Mouse (Mus musculus) forebrain, embryonic 12.5 days (tissue): ENCODE results near the gene Bpifb9b. TPM values are rescaled to one million over a fixed set of nuclear protein-coding genes. Genes with fewer than 3 reads are reported as not detected.
A peak's percentile ranks its signal among the peaks of the same experiment; 100 is the strongest.
"Not testable (repeated sequence)": the region's sequence is repeated elsewhere in the genome, so short reads cannot be mapped to it uniquely, and the experiment has no call there.

Experiments used
- ATAC-seq: fragments of 200-750 bp; cut with Nextera tagmentation; 2 replicates; pipeline ENCODE4 v1.8.0; 2017; ENCODE audit warnings: moderate TSS enrichment; ENCODE audit not compliant: low FRiP score
- H3K27ac ChIP-seq: fragments of 300-500 bp; sonication (generic); 2 replicates; pipeline ENCODE4 v1.5.1; 2016; ENCODE audit warnings: mild to moderate bottlenecking
- H3K27me3 ChIP-seq: fragments of 300-500 bp; sonication (generic); 2 replicates; pipeline ENCODE4 v1.6.1; 2016; ENCODE audit warnings: mild to moderate bottlenecking
- H3K36me3 ChIP-seq: fragments of 300-500 bp; sonication (generic); replicated peaks from 2 replicates; pipeline ENCODE4 v1.6.1; 2016; ENCODE audit warnings: mild to moderate bottlenecking
- H3K4me1 ChIP-seq: fragments of 300-500 bp; sonication (generic); 2 replicates; pipeline ENCODE4 v1.6.1; 2016
- H3K4me2 ChIP-seq: fragments of 300-500 bp; sonication (generic); 2 replicates; pipeline ENCODE4 v1.6.1; 2016; ENCODE audit warnings: mild to moderate bottlenecking, moderate library complexity
- H3K4me3 ChIP-seq: fragments of 300-500 bp; sonication (generic); replicated peaks from 2 replicates; pipeline ENCODE4 v1.5.1; 2016; ENCODE audit warnings: mild to moderate bottlenecking
- H3K9ac ChIP-seq: fragments of 300-500 bp; sonication (generic); 2 replicates; pipeline ENCODE4 v1.6.1; 2016; ENCODE audit warnings: mild to moderate bottlenecking
- H3K9me3 ChIP-seq: fragments of 300-500 bp; sonication (generic); 2 replicates; pipeline ENCODE4 v1.6.1; 2016
- WGBS: fragments of 180-500 bp; shearing (Covaris S2); methylation state at CpG from one replicate; pipeline ENCODE4 v1.1.7; 2016; 5-methylcytosine and 5-hydroxymethylcytosine counted together
- polyA plus RNA-seq: library from polyadenylated mRNA; unstranded; fragments of >200 nt; fragmentation: Nextera tagmentation; extraction: Ambion mirVana; gene quantifications from 2 replicates; pipeline ENCODE4 v1.2.1, GENCODE M21; 2016

The Bpifb9b gene
- polyA plus RNA-seq, result not detected in 2 replicates

DNA sequence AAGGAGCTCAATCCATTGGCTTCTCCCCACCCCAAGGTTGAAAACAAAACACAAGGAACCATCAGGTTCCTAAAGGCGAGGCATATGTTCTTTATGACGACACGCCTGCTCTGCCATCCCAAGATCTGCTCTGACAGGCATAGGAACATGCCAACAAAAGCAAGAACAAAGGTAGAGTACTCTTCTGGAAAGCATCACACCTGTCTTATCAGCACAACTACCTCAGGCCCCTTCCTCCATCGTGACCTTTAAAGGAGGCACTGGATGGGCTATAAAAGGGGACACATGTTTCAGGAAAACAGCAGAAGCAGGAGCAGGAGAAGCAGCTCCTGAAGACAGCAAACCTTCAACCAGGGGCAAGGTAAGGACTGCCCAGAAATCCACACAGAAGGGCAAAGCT, at the start of gene Bpifb9b:
TSS of gene Bpifb9b (plus strand) at position 301 of the 400 bp plus-strand sequence.
- WGBS, result 83% methylated on average over 4 of the region's 4 CpGs
- not testable (repeated sequence) for H3K9me3 ChIP-seq, H3K9ac ChIP-seq, H3K27ac ChIP-seq, H3K4me2 ChIP-seq, H3K4me3 ChIP-seq, ATAC-seq, H3K27me3 ChIP-seq, H3K36me3 ChIP-seq, H3K4me1 ChIP-seq

DNA sequence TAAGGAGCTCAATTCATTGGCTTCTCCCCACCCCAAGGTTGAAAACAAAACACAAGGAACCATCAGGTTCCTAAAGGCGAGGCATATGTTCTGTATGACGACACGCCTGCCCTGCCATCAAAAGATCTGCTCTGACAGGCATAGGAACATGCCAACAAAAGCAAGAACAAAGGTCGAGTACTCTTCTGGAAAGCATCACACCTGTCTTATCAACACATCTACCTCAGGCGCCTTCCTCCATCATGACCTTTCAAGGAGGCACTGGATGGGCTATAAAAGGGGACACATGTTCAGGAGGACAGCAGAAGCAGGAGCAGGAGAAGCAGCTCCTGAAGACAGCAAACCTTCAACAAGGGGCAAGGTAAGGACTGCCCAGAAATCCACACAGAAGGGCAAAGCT, 49.5 kb upstream of the Bpifb9b start, which contains the start of gene Bpifb9a:
TSS of gene Bpifb9a (plus strand) at position 301 of the 400 bp plus-strand sequence.
- not testable (repeated sequence) for H3K9me3 ChIP-seq, H3K27ac ChIP-seq, ATAC-seq, H3K4me2 ChIP-seq, H3K9ac ChIP-seq, H3K4me3 ChIP-seq, H3K4me1 ChIP-seq, H3K36me3 ChIP-seq, H3K27me3 ChIP-seq
- 83% methylated on average over 5 of the region's 5 CpGs for WGBS

DNA sequence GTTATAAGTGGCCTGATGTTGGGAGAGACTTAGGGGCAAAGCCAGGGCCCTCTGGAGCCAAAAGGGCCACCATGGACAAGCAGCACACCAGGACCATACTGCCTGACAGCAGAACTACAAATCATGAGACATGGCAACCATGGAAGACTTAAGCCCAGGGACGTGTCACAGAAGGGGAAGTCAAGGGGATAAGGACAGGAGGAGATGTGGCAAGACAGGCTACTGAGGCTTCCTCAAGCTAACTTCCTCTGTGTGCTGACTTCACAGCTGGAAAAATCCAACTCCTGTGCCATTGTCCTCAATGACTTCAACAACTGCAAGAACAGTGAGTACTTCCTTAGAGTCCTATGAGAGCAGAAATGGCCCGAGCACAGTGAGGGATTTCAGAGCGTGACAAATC, 42.6 kb upstream of the Bpifb9b start:
- ATAC-seq, H3K27ac ChIP-seq, H3K4me3 ChIP-seq, H3K4me2 ChIP-seq, H3K9me3 ChIP-seq, H3K27me3 ChIP-seq, H3K9ac ChIP-seq, H3K36me3 ChIP-seq, H3K4me1 ChIP-seq: not testable (repeated sequence)
- 79% methylated on average over 3 of the region's 3 CpGs for WGBS

DNA sequence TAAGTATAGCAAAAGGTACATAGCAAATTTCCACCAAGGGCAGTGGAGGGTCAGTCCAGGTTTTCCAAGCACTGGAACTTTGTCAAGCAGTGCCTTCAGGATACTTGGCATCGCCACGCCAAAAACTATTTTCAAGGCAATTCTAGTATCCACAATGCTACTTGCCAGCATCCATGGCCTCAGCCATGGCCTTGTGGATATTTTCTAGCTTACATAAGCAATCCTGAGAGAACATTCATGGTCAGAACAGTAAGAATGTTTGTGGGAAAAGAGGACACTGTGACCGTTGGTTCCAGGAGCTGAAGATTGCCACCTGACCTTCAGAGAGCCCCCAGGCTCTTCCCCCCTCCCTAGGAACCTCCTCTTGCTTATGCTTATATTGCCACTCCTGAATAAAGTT, 15.2 kb upstream of the Bpifb9b start:
- not testable (repeated sequence) for ATAC-seq, H3K27ac ChIP-seq, H3K4me1 ChIP-seq, H3K4me2 ChIP-seq, H3K9ac ChIP-seq, H3K27me3 ChIP-seq, H3K36me3 ChIP-seq, H3K4me3 ChIP-seq, H3K9me3 ChIP-seq
- 86% methylated on average over 3 of the region's 3 CpGs for WGBS

GRCm38 (mm10) chr2:154292833-154293232, 14.2 kb upstream of the Bpifb9b start:
- Histone ChIP-seq H3K27me3 (no peaks in the 10 kb centered on the region), H3K4me2 (no peak overlapping the region), H3K4me3 (no peak overlapping the region), H3K27ac (no peak overlapping the region), H3K9ac (no peak overlapping the region), H3K9me3 (no peaks in the 10 kb centered on the region), H3K4me1 (no peaks in the 10 kb centered on the region), H3K36me3 (no peaks in the 10 kb centered on the region)
- ATAC-seq, result no peak
- 71% methylated on average over 1 of the region's 1 CpGs for WGBS

GRCm38 (mm10) chr2:154294746-154295145, 12.3 kb upstream of the Bpifb9b start:
- not testable (repeated sequence) for ATAC-seq

GRCm38 (mm10) chr2:154300496-154300895, 6.5 kb upstream of the Bpifb9b start:
- H3K9me3 ChIP-seq, result no peaks in the 10 kb centered on the region
- ATAC-seq, result peak; percentile 39; the same call in 1 of the 2 replicates
- H3K4me1 ChIP-seq, result no peaks in the 10 kb centered on the region
- no peak overlapping the region for H3K4me3 ChIP-seq
- no peak overlapping the region for H3K9ac ChIP-seq
- no peak overlapping the region for H3K27ac ChIP-seq
- 20% methylated on average over 1 of the region's 1 CpGs for WGBS
- no peaks in the 10 kb centered on the region for H3K36me3 ChIP-seq
- no peaks in the 10 kb centered on the region for H3K27me3 ChIP-seq
- H3K4me2 ChIP-seq, result no peak overlapping the region

More at GRCm38 (mm10) chr2:154294746-154295145, 12.3 kb upstream of the Bpifb9b start:
- H3K36me3 ChIP-seq, H3K4me2 ChIP-seq, H3K9me3 ChIP-seq, H3K4me3 ChIP-seq, H3K9ac ChIP-seq, H3K4me1 ChIP-seq, H3K27ac ChIP-seq, H3K27me3 ChIP-seq: not testable (repeated sequence)
- WGBS, result 2% methylated on average over 10 of the region's 10 CpGs

- Histone ChIP-seq H3K9ac (no peak overlapping the region), H3K9me3 (no peaks in the 10 kb centered on the region), H3K27ac (no peak overlapping the region), H3K4me2 (no peak overlapping the region), H3K4me3 (no peak overlapping the region), H3K27me3 (no peaks in the 10 kb centered on the region), H3K36me3 (no peaks in the 10 kb centered on the region), H3K4me1 (no peaks in the 10 kb centered on the region)
- WGBS, result 88% methylated on average over 3 of the region's 3 CpGs
- no peak for ATAC-seq
Measured at GRCm38 (mm10) chr2:154301763-154302162, 5.3 kb upstream of the Bpifb9b start.

DNA sequence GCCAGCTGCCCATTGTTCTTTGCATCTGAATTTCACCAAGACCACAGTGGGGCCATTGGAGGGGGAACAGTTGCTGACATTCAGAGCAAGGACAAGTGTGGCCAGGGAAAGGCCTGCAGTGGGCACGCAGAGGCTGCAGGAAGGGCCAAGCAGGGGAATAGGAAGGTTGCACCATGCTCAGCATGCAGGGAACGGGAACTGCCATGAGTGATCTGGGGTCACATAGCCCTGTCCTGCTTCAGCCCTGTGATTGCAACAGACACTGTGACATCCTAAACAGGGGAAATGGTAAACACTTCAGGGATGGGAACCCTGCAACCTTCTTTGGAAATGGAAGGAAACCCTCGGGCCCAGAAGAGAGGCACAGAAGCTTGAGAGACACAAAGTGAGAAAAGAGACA, 2.4 kb upstream of the Bpifb9b start:
- not testable (repeated sequence) for ATAC-seq, H3K4me3 ChIP-seq, H3K4me2 ChIP-seq, H3K4me1 ChIP-seq, H3K36me3 ChIP-seq, H3K27me3 ChIP-seq, H3K9me3 ChIP-seq, H3K9ac ChIP-seq, H3K27ac ChIP-seq
- WGBS, result 76% methylated on average over 1 of the region's 3 CpGs

DNA sequence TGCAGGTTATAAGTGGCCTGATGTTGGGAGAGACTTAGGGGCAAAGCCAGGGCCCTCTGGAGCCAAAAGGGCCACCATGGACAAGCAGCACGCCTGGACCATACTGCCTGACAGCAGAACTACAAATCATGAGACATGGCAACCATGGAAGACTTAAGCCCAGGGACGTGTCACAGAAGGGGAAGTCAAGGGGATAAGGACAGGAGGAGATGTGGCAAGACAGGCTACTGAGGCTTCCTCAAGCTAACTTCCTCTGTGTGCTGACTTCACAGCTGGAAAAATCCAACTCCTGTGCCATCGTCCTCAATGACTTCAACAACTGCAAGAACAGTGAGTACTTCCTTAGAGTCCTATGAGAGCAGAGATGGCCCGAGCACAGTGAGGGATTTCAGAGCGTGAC, 6.7 kb downstream of the Bpifb9b start:
- not testable (repeated sequence) for H3K9ac ChIP-seq, H3K27me3 ChIP-seq, H3K4me2 ChIP-seq, H3K9me3 ChIP-seq, H3K4me3 ChIP-seq, ATAC-seq, H3K4me1 ChIP-seq, H3K36me3 ChIP-seq, H3K27ac ChIP-seq
- 88% methylated on average over 5 of the region's 5 CpGs for WGBS

DNA sequence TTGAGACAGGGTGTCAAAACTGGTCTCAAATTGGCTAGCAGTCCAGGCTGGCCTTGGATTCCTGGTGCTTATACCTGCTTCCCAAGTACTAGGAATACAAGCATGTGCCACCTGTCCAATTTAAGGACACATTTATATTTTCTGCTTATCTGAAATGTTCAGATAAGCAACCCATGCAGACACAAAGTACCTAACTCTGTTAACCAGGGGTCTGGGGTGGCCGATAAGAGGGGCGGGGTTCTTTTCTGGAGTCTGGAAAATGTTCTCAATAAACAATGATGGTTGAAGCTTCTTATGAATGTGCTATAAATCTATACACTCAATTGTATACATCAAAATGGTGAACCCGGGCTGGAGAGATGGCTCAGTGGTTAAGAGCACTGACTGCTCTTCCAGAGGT, 19.8 kb downstream of the Bpifb9b start:
- 84% methylated on average over 3 of the region's 3 CpGs for WGBS
- Histone ChIP-seq H3K9me3 (no peaks in the 10 kb centered on the region), H3K4me1 (no peaks in the 10 kb centered on the region), H3K4me3 (no peak overlapping the region), H3K9ac (no peak overlapping the region), H3K27me3 (no peaks in the 10 kb centered on the region), H3K36me3 (no peaks in the 10 kb centered on the region), H3K27ac (no peak overlapping the region), H3K4me2 (no peak overlapping the region)
- no peak for ATAC-seq

DNA sequence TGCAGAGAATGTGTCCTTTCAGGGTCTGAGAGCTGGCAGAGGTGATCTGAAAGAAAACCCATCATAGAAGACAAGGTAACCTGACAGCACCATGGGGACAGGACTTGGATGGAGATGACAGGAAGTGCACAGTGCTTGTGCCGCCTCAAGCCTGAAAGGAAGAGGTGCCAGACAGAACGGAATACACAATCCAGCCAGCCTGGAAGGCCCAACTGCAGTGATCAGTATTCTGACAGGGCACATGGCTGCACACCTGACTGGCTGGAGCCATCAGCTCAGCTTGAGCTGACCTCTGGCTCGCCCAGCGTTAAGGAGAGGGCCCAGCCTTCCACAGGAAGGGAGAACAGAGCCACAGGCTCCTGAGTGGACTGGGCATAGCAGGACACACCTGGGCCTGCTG, 28.5 kb downstream of the Bpifb9b start:
- no peaks in the 10 kb centered on the region for H3K4me1 ChIP-seq
- no peak overlapping the region for H3K27ac ChIP-seq
- no peak overlapping the region for H3K9ac ChIP-seq
- peaks cover 12% of the 10 kb centered on the region for H3K36me3 ChIP-seq
- no peaks in the 10 kb centered on the region for H3K27me3 ChIP-seq
- no peak overlapping the region for H3K4me2 ChIP-seq
- no peak for ATAC-seq
- WGBS, result 90% methylated on average over 4 of the region's 4 CpGs
- no peaks in the 10 kb centered on the region for H3K9me3 ChIP-seq
- no peak overlapping the region for H3K4me3 ChIP-seq

- Histone ChIP-seq H3K4me2 (no peak overlapping the region), H3K9me3 (no peaks in the 10 kb centered on the region), H3K36me3 (peaks cover 21% of the 10 kb centered on the region), H3K27me3 (no peaks in the 10 kb centered on the region), H3K4me1 (no peaks in the 10 kb centered on the region), H3K4me3 (no peak overlapping the region), H3K9ac (no peak overlapping the region), H3K27ac (no peak overlapping the region)
- WGBS, result 90% methylated on average over 1 of the region's 1 CpGs
- no peak for ATAC-seq
Measured at GRCm38 (mm10) chr2:154338161-154338560, 31.1 kb downstream of the Bpifb9b start.
